Mouse (Mus musculus): Measurements from ENCODE around the gene Abcb6.

DNA sequence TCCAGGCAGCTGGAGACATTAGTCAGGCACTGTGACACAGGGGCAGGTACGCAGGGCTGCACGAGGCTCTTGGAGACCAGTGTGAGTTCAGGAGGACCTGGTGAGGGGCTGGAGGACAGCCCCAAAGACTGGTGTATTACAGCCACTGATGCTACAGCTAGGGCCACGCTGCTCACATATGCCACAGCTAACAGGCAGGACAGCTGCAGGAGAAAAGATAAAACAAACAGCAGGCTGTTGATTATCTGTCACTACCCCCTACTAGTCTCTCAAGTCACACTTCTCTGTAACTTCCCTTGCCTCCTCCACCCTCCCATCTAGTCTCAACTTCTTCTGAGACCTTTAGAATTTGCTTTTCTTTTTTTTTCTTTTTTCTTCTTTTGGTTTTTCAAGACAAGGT is 43.5 kb downstream of the Abcb6 start:
- TF ChIP-seq CTCF (IDR thresholded peaks at IDR 0.05; ENCODE audit: borderline replicate concordance, insufficient read depth, low read depth, low read length): no peak
- TF ChIP-seq POLR2A (IDR thresholded peaks at IDR 0.05; ENCODE audit: borderline replicate concordance, insufficient read depth, low read length): no peak

All from cerebellum, adult 2 months (tissue).